Mouse (Mus musculus) bone marrow, adult 2 months (tissue): Measurements from ENCODE around the gene Parm1. TPM values are rescaled to one million over a fixed set of nuclear protein-coding genes. Genes with fewer than 3 reads are reported as not detected.

Source experiments
- H3K27ac ChIP-seq: fragments of 200-500 bp; 2 replicates; pipeline ENCODE4 v1.5.1; 2012; ENCODE audit warnings: low read depth, mild to moderate bottlenecking, control low read depth, inconsistent platforms, low read length; ENCODE audit not compliant: control insufficient read depth, poor library complexity, insufficient read depth
- H3K4me1 ChIP-seq: fragments of 200-500 bp; 2 replicates; pipeline ENCODE4 v1.6.1; 2011; ENCODE audit warnings: low read length; ENCODE audit not compliant: control insufficient read depth, insufficient read depth
- H3K4me3 ChIP-seq: fragments of 200-500 bp; replicated peaks from 2 replicates; pipeline ENCODE3; 2011; ENCODE audit warnings: mild to moderate bottlenecking, low read depth, low read length, control low read depth; ENCODE audit not compliant: control insufficient read depth
- CTCF ChIP-seq: fragments of 200-500 bp; IDR thresholded peaks from 2 replicates; pipeline ENCODE4 v1.5.1; 2011; ENCODE audit warnings: low read length, control low read depth; ENCODE audit not compliant: control insufficient read depth, insufficient read depth
- POLR2A ChIP-seq: fragments of 200-500 bp; IDR thresholded peaks from 2 replicates; pipeline ENCODE4 v1.6.1; 2011; ENCODE audit warnings: low read depth, mild to moderate bottlenecking, control low read depth, low read length, borderline replicate concordance; ENCODE audit not compliant: control insufficient read depth
- WGBS: fragments of 180-500 bp; shearing (Covaris S2); methylation state at CpG from one replicate; pipeline ENCODE4 v1.1.7; 2018; 5-methylcytosine and 5-hydroxymethylcytosine counted together
- polyA plus RNA-seq: library from polyadenylated mRNA; stranded (reverse); fragments of >200 nt; gene quantifications from 2 replicates; pipeline ENCODE4 v1.2.4, GENCODE M21; 2011; ENCODE audit warnings: low replicate concordance; ENCODE audit not compliant: missing spikeins, insufficient read depth, insufficient read length

The Parm1 gene
- polyA plus RNA-seq, 1 experiment = 0.70 TPM

DNA sequence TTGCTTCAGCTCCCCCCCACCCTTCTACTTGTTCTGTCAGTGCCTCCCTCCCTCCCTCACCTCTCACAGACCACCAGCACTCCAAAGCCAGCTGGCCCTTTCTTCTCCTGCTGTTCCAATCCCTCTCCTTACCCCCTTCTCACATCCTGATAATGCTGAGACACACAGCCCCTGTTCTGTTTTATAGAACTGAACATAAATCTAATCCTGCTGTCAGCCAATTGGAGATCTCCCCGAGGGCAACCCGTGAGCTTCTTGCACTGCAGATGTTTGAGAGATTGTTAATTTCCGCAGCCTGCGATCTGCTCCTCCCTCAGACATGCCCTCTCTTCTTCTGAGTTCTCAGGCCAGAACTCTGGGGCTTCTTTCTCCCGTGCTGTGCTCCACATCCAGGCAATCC is 79.8 kb downstream of the Parm1 start:
- no peak overlapping the region for H3K4me3 ChIP-seq
- H3K27ac ChIP-seq = no peak overlapping the region
- no peaks in the 10 kb centered on the region; the same call in 1 of the 2 replicates for H3K4me1 ChIP-seq
- 71% methylated on average over 5 of the region's 5 CpGs for WGBS
- TF ChIP-seq POLR2A = no peak
- TF ChIP-seq CTCF = no peak

DNA sequence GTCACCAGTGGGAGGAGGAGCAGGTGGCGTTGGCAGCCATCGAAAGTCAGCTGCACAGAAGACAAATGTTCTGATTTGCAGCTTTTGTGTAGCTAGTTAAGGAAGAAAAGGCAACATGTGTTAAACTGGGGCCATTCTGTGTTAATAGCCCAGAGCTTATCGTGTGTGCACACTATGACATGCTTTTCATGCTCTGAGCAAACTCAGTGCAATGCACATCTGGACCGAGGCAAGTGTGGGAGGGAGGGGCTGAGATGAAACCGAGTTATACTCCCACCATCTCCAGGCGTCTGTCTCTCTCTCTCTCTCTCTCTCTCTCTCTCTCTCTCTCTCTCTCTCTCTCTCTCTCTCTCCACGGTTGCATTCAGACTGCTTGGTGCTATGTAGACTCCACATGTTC is 82.4 kb downstream of the Parm1 start:
- no peaks in the 10 kb centered on the region for H3K4me1 ChIP-seq
- H3K4me3 ChIP-seq = no peak overlapping the region
- WGBS = 73% methylated on average over 7 of the region's 7 CpGs
- TF ChIP-seq POLR2A = no peak
- no peak for TF ChIP-seq CTCF
- H3K27ac ChIP-seq = no peak overlapping the region

DNA sequence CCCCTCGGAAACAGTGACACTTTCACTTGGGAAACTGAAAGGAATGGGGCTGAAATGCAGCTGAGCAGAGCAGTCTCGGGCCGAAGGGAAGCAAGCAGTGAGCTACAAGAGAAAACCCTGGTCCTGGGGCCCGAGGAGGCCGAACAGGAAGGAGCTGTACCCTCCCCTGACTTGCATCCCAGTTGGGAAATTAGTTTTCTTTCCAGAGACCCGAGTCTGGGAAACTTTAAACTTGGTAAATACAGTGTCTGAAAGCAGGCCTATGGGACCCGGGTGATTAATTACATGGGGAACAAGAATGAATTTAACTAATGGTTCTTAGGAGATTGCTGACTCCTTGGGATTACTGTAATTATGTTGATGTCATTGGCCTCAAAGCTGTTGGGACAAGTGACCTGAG is 85.9 kb downstream of the Parm1 start:
- H3K4me3 ChIP-seq = no peak overlapping the region
- no peak for TF ChIP-seq POLR2A
- H3K4me1 ChIP-seq = no peaks in the 10 kb centered on the region
- no peak overlapping the region for H3K27ac ChIP-seq
- 72% methylated on average over 7 of the region's 7 CpGs for WGBS

DNA sequence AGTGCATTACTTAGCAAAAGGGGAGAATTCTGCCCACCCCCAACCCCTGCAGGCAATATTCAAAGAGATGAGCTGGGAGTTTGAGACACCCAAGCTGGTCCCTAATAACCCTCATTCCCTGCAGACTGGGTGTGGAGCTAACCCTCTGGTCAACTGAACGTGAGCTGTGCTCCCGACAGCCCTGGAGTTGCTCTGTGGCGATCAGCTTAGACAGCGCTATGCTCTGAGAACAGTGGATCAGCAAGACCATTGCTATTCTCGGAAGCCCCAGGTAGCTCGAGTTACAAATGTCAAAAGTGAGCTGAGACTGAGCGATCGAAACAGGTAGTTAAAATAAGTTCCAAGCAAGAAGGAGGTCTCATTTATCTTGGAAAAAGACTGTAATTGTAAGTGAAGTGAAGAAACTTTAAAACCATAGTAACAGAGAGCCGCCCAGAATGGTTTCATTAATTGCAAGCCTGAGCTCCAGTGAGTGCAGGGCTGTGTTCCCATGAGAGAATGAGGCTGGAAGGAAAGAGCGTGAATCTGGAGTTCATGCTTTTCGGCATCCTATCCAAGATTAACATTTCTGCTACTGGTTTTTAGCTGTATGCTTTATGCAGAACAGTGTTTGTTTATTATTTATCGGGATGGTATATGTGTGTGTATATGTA is 86.5 kb downstream of the Parm1 start:
- no peak overlapping the region for H3K27ac ChIP-seq
- TF ChIP-seq POLR2A (no peak), CTCF (no peak)
- 86% methylated on average over 12 of the region's 12 CpGs for WGBS

DNA sequence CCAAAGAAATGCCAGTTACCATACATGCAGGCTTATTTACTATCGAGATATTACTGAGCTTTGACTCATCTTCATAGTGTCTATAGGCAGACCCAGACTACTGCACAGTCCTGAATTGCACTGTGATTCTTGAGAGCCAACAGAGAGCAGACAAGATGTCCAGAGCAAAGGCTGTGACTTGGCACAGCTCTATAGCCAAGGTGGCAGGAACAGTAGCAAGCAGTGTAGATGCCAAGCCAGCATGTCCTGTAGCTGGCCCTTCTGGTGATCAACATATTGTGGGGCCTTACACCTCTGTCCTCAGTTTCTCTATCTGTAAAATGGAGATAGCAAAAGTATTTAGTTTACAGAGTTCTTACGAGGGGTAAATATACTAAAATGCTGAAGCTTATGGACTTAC is 89.8 kb downstream of the Parm1 start:
- H3K4me3 ChIP-seq = no peak overlapping the region
- no peak for TF ChIP-seq CTCF
- no peak for TF ChIP-seq POLR2A
- H3K4me1 ChIP-seq = no peaks in the 10 kb centered on the region
- 85% methylated on average over 2 of the region's 2 CpGs for WGBS
- no peak overlapping the region for H3K27ac ChIP-seq

More for the DNA sequence above, 86.5 kb downstream of the Parm1 start:
- Histone ChIP-seq H3K4me3 (no peak overlapping the region), H3K4me1 (no peaks in the 10 kb centered on the region)

DNA sequence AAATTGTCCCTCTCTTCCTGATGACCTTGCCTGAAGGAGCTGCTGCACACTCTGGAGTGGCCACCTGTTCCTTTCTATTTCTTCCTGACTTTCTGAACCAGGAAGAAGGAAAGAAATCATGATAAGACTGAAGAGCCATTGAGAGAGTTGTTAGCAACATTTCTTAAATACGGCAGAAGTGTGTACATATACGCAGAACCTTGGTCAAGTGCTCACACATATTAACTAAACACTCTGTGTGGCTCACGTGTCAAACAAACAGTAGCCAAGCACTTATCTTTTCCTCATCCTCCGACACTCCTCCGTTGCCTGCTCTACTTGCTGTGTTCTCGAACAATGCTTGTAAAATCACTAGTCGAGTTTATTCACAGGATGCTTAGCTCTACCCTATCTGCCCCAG is 90.4 kb downstream of the Parm1 start:
- WGBS = 82% methylated on average over 7 of the region's 7 CpGs
- no peak overlapping the region for H3K4me3 ChIP-seq
- TF ChIP-seq POLR2A = no peak
- no peak for TF ChIP-seq CTCF
- H3K27ac ChIP-seq = no peak overlapping the region
- H3K4me1 ChIP-seq = no peaks in the 10 kb centered on the region

DNA sequence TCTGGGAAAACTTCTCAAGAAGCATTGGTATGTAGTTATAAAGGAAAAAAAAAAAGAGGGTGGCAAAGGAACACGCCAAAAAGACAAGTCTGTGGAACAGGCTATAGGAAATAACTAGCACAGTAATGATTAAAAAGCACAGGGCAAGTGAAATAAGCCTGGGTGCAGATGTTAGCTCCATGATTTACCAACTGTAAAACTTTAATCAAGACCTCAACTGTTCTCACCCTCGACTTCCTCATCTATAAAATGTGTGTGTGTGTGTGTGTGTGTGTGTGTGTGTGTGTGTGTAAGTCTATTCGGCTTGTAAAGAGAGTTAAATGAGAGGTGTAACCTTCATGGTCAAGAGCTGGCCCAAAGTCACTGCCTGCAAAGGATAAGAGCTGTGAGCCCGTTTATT is 91.6 kb downstream of the Parm1 start:
- Histone ChIP-seq H3K27ac (no peak overlapping the region), H3K4me1 (no peaks in the 10 kb centered on the region), H3K4me3 (no peak overlapping the region)
- 41% methylated on average over 4 of the region's 4 CpGs for WGBS
- no peak for TF ChIP-seq POLR2A
- TF ChIP-seq CTCF = no peak

DNA sequence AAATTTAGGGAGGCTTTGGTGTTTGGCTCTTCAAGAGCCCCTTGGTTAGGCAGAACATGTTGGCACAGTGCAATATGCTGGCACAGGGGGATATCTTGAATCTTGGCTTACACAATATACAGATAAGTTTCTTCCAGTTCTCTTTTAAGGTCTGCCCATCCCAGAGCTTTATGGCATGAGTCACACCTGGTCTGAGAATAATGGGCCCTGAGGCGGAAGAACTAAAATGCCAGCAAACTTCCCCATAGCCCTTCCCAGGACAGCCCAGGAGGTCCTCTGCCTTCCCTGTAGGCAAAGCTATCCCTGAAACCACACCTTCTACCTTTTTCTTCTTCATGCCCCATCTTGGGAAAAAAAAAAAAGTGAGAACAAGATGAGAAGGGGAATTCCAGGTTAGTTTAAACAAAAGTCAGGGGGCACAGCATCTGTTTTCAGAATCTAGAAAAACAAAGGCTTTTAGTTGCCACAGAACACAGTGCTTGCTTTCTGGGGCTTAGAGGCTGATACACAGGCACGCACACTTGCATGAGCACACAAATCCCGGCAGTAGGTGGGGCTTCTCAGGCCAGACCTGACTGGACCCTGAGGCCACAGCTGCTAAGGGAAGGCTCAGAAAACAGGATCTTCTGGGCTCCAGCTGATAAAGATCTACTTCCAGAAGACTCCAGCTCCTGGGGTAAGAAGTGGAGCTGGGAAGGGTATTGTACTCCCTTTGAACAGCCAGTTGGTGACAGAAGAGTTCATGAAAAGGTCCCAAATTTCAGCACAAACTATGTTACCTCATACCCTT is 92.3 kb downstream of the Parm1 start:
- 62% methylated on average over 3 of the region's 3 CpGs for WGBS
- TF ChIP-seq POLR2A (no peak), CTCF (no peak)
- Histone ChIP-seq H3K27ac (no peak overlapping the region), H3K4me1 (no peaks in the 10 kb centered on the region), H3K4me3 (no peak overlapping the region)
